Mouse (Mus musculus) midbrain, embryonic 15.5 days (tissue): ENCODE results near the gene Clip1. TPM values are rescaled to one million over a fixed set of nuclear protein-coding genes. Genes with fewer than 3 reads are reported as not detected.

ENCODE experiments used
- ATAC-seq: fragments of 200-750 bp; cut with Nextera tagmentation; replicated peaks from 2 replicates; pipeline ENCODE4 v1.8.0; 2017; ENCODE audit warnings: moderate TSS enrichment
- H3K27ac ChIP-seq: fragments of 300-500 bp; sonication (generic); 2 replicates; pipeline ENCODE4 v1.5.1; 2015; ENCODE audit warnings: mild to moderate bottlenecking, inconsistent platforms
- H3K27me3 ChIP-seq: fragments of 300-500 bp; sonication (generic); replicated peaks from 2 replicates; pipeline ENCODE4 v1.6.1; 2015; ENCODE audit warnings: inconsistent platforms
- H3K36me3 ChIP-seq: fragments of 300-500 bp; sonication (generic); replicated peaks from 2 replicates; pipeline ENCODE4 v1.6.1; 2015; ENCODE audit warnings: inconsistent platforms
- H3K4me1 ChIP-seq: fragments of 300-500 bp; sonication (generic); 2 replicates; pipeline ENCODE4 v1.6.1; 2015; ENCODE audit warnings: inconsistent platforms
- H3K4me2 ChIP-seq: fragments of 300-500 bp; sonication (generic); 2 replicates; pipeline ENCODE4 v1.6.1; 2015; ENCODE audit warnings: inconsistent platforms, mild to moderate bottlenecking, moderate library complexity
- H3K4me3 ChIP-seq: fragments of 300-500 bp; sonication (generic); 2 replicates; pipeline ENCODE4 v1.5.1; 2015; ENCODE audit warnings: mild to moderate bottlenecking, inconsistent platforms
- H3K9ac ChIP-seq: fragments of 300-500 bp; sonication (generic); 2 replicates; pipeline ENCODE4 v1.6.1; 2015; ENCODE audit warnings: mild to moderate bottlenecking, inconsistent platforms
- H3K9me3 ChIP-seq: fragments of 300-500 bp; sonication (generic); 2 replicates; pipeline ENCODE4 v1.6.1; 2016; ENCODE audit warnings: inconsistent platforms
- WGBS: fragments of 180-500 bp; shearing (Covaris S2); methylation state at CpG from one replicate; pipeline ENCODE4 v1.1.7; 2015; ENCODE audit warnings: mixed read lengths; 5-methylcytosine and 5-hydroxymethylcytosine counted together
- polyA plus RNA-seq: library from polyadenylated mRNA; unstranded; fragments of >200 nt; fragmentation: Nextera tagmentation; extraction: Ambion mirVana; gene quantifications from 2 replicates; pipeline ENCODE4 v1.2.1, GENCODE M21; 2015

The Clip1 gene
- polyA plus RNA-seq, 1 experiment from 2014 or later = 91.5 TPM

DNA sequence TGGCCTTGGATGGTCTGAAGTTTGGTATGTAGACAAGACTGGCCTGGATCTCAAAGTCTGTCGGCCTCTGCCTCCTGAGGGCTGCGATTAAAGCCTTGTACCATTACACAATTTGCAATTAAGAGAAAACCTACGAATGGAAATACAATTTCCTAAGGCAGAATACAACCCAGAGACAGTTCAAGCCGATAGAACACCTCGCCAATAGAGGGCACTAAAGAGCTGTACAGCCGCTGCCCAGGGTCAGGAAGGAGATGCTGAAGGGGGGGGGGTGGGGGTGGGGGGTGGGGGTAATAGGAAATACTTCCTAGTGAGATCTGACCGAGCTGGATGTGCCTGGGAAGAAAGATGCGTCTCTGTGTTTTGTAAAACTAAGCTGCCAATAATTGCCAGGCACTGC is 57.8 kb downstream of the Clip1 start:
- Histone ChIP-seq H3K9me3 (no peaks in the 10 kb centered on the region), H3K4me2 (no peak overlapping the region), H3K36me3 (peaks cover 42% of the 10 kb centered on the region), H3K27ac (no peak overlapping the region), H3K4me1 (no peaks in the 10 kb centered on the region), H3K27me3 (no peaks in the 10 kb centered on the region), H3K9ac (no peak overlapping the region), H3K4me3 (no peak overlapping the region)
- 30% methylated on average over 8 of the region's 8 CpGs for WGBS
- no peak for ATAC-seq

GRCm38 (mm10) chr5:123622421-123622820 is 62.0 kb downstream of the Clip1 start:
- H3K4me2 ChIP-seq = no peak overlapping the region
- H3K9me3 ChIP-seq = no peaks in the 10 kb centered on the region
- H3K27ac ChIP-seq = no peak overlapping the region
- no peak overlapping the region for H3K9ac ChIP-seq
- peaks cover 41% of the 10 kb centered on the region for H3K36me3 ChIP-seq
- ATAC-seq = no peak
- 54% methylated on average over 13 of the region's 13 CpGs for WGBS
- no peaks in the 10 kb centered on the region for H3K4me1 ChIP-seq
- H3K27me3 ChIP-seq = no peaks in the 10 kb centered on the region
- H3K4me3 ChIP-seq = no peak overlapping the region

DNA sequence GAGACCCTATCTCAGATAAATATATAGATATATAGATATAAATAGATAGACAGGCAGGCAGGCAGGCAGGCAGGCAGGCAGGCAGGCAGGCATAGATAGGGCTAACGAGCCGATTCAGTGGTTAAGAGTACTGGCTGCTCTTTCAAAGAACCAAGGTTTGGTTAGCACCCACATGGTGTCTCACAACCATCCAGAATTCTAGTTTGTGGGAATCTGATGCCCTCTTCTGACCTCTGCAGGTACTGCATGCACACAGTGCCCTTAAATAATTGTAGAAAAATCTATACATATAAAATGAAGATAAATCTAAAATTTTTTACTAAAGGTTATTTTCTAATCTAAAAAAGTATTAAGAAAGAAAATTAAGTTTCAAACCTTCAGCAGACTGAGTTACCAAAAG is 65.9 kb downstream of the Clip1 start:
- ATAC-seq = no peak
- Histone ChIP-seq H3K4me1 (no peaks in the 10 kb centered on the region), H3K4me2 (no peak overlapping the region), H3K9me3 (no peaks in the 10 kb centered on the region), H3K36me3 (peaks cover 70% of the 10 kb centered on the region), H3K27ac (no peak overlapping the region), H3K4me3 (no peak overlapping the region), H3K27me3 (no peaks in the 10 kb centered on the region), H3K9ac (no peak overlapping the region)
- WGBS = 69% methylated on average over 2 of the region's 2 CpGs

DNA sequence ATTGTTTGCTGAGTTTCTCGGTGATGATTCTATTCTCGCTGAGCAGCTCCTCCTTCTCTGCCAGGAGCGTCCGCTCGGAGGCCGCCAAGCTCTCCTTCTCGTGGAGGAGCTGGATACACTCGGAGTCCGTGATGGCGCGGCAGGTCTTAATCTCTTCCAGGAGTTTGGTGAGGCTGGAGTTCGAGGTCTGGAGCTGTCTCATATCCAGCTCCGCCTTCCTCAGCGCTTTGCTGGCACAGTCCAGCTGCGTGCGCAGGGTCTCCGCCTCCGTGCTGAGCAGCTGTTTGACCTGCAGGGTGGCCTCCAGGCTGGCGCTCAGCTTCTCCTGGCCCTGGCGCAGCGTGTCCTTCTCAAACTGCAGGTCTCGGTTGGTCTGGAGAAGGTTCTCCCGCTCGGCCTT is 70.2 kb downstream of the Clip1 start:
- H3K27ac ChIP-seq = no peak overlapping the region
- H3K36me3 ChIP-seq = peaks cover 58% of the 10 kb centered on the region
- WGBS = 94% methylated on average over 24 of the region's 24 CpGs
- no peaks in the 10 kb centered on the region for H3K4me1 ChIP-seq
- no peaks in the 10 kb centered on the region for H3K27me3 ChIP-seq
- H3K9me3 ChIP-seq = no peaks in the 10 kb centered on the region
- no peak overlapping the region for H3K9ac ChIP-seq
- no peak for ATAC-seq
- H3K4me3 ChIP-seq = no peak overlapping the region
- H3K4me2 ChIP-seq = no peak overlapping the region

GRCm38 (mm10) chr5:123609843-123610242 is 74.6 kb downstream of the Clip1 start:
- Histone ChIP-seq H3K27ac (no peak overlapping the region), H3K4me1 (no peaks in the 10 kb centered on the region), H3K9me3 (no peaks in the 10 kb centered on the region), H3K4me2 (no peak overlapping the region), H3K9ac (no peak overlapping the region), H3K4me3 (no peak overlapping the region), H3K36me3 (peaks cover 51% of the 10 kb centered on the region), H3K27me3 (no peaks in the 10 kb centered on the region)
- no peak for ATAC-seq
- WGBS = 25% methylated on average over 4 of the region's 4 CpGs

- Histone ChIP-seq H3K4me1 (no peaks in the 10 kb centered on the region), H3K4me2 (no peak overlapping the region), H3K9ac (no peak overlapping the region), H3K27ac (no peak overlapping the region), H3K27me3 (no peaks in the 10 kb centered on the region), H3K9me3 (no peaks in the 10 kb centered on the region), H3K4me3 (no peak overlapping the region), H3K36me3 (peaks cover 48% of the 10 kb centered on the region)
- WGBS = 95% methylated on average over 7 of the region's 7 CpGs
- no peak for ATAC-seq
Measured at GRCm38 (mm10) chr5:123609416-123609815, 75.0 kb downstream of the Clip1 start.

DNA sequence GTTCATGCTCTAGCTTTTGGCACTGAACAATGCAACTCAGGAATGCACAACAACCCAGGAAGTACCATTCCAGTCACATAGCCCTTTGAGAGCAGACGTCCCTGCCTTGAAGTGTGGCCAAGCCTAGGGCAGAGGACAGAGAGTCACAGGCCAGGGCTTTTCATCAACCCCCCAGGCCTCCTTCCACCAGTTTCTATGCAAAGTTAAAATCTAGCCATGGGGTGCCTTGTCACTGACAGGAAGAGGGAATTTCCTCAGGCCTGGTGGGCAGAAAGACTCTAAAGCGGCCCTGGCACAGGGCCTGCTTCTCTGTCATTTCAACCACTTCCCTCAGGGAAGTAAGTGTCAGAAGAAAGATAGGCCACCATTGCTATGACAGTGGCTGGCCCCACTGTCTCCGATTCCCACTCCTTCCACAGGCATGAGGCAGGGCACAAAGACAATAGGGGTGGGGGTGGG is 77.2 kb downstream of the Clip1 start:
- H3K36me3 ChIP-seq = peaks cover 35% of the 10 kb centered on the region
- 71% methylated on average over 3 of the region's 3 CpGs for WGBS
- ATAC-seq = no peak

DNA sequence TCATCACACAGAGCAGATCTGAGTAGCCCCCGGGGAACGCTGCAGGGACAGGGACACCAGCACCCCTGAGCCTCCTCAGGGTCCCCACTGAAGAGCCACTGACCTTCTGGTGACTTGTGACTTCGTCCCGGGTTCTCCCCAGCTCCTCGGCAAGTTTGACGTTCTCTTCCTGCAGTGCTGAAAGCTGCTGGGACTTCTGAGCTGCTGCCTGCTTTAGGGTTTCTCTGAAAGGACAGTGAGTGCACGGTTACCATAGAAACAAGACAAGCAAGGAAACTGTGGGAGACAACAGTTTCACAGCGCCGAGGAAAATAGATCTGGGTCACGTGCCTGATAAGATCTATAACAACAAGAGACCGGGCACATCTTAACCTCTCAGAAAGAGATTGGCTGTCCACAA is 80.9 kb downstream of the Clip1 start:
- ATAC-seq = peak; percentile 71; the same call in 1 of the 2 replicates
- Histone ChIP-seq H3K36me3 (peaks cover 31% of the 10 kb centered on the region), H3K4me2 (peak overlapping the region; percentile 32; the same call in 1 of the 2 replicates), H3K4me1 (peaks cover 6% of the 10 kb centered on the region), H3K9ac (0 out of 2 replicates have a peak overlapping the region, but pooled peaks have one; percentile 22), H3K27ac (peak overlapping the region; percentile 63), H3K4me3 (no peak overlapping the region), H3K27me3 (no peaks in the 10 kb centered on the region), H3K9me3 (no peaks in the 10 kb centered on the region)
- 37% methylated on average over 11 of the region's 11 CpGs for WGBS

More for the DNA sequence above, 77.2 kb downstream of the Clip1 start:
- H3K4me1 ChIP-seq = peaks cover 6% of the 10 kb centered on the region
- H3K27me3 ChIP-seq = no peaks in the 10 kb centered on the region
- H3K4me2 ChIP-seq = no peak overlapping the region
- H3K4me3 ChIP-seq = no peak overlapping the region
- peak overlapping the region; percentile 24; the same call in 1 of the 2 replicates for H3K27ac ChIP-seq
- no peaks in the 10 kb centered on the region for H3K9me3 ChIP-seq
- H3K9ac ChIP-seq = no peak overlapping the region

- Histone ChIP-seq H3K36me3 (peaks cover 29% of the 10 kb centered on the region), H3K4me1 (peaks cover 6% of the 10 kb centered on the region), H3K9ac (no peak overlapping the region), H3K4me3 (no peak overlapping the region), H3K4me2 (no peak overlapping the region), H3K27me3 (no peaks in the 10 kb centered on the region), H3K27ac (no peak overlapping the region), H3K9me3 (no peaks in the 10 kb centered on the region)
- ATAC-seq = no peak
- WGBS = 96% methylated on average over 6 of the region's 6 CpGs
Measured at GRCm38 (mm10) chr5:123602174-123602573, 82.2 kb downstream of the Clip1 start.

GRCm38 (mm10) chr5:123599319-123599718 is 85.1 kb downstream of the Clip1 start:
- Histone ChIP-seq H3K4me3 (no peak overlapping the region), H3K27me3 (no peaks in the 10 kb centered on the region), H3K36me3 (peaks cover 24% of the 10 kb centered on the region), H3K4me1 (peaks cover 6% of the 10 kb centered on the region), H3K9ac (no peak overlapping the region), H3K9me3 (no peaks in the 10 kb centered on the region), H3K4me2 (no peak overlapping the region), H3K27ac (no peak overlapping the region)
- WGBS = 51% methylated on average over 6 of the region's 6 CpGs
- ATAC-seq = no peak

DNA sequence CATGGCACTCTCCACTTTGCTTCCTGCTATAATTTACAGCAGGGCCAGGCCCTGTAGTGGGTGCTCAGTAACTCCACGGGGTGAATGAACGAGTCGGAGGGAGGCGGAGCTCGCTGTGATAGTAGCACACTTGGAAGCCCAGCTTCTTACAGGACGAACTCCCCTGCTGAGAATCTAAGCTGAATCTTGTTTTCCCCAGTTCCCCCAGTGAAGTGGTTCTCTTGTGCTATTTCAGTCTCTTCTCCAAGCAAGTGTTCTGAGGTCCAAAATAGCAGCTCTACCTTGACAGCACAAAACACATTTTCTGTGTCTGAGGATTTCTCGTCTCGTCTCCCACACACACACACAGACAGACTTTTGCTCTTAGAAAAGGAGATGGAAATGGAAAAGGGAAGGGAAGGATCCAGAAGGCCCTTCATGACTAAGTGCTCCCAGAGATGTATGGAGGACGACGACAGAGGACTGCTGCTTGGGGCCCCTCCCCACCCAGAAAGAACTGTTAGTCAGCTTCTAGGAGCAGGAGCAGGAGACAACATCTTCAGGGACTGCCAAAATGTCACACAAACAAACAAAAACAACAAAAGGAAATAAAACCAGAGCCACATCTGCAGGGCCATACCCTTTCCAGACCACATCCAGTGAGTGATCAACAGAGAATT is 90.7 kb downstream of the Clip1 start:
- Histone ChIP-seq H3K4me2 (no peak overlapping the region), H3K4me1 (no peaks in the 10 kb centered on the region), H3K27me3 (no peaks in the 10 kb centered on the region), H3K36me3 (peaks cover 27% of the 10 kb centered on the region), H3K27ac (no peak overlapping the region), H3K9me3 (no peaks in the 10 kb centered on the region), H3K4me3 (no peak overlapping the region), H3K9ac (no peak overlapping the region)
- no peak for ATAC-seq
- 82% methylated on average over 10 of the region's 10 CpGs for WGBS

DNA sequence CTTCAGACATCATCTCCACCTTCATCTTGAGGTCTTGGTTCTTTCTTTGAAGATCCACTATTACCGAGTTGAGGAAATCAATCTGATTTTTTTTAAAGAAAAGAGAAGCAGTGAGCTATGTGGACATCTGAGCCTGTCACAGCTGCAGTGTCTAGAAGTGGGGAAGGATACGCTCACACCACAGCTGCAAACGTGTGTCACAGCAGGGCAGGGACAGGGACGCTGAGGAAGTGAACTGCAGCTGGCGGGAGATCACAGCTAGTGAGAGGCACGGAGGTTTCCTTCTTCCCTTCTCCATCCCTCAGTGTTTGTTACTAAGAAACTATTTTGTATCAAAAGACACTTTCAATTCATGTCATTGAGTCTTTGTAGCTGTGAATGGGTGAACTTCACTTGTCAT is 104.4 kb downstream of the Clip1 start:
- Histone ChIP-seq H3K9me3 (no peaks in the 10 kb centered on the region), H3K36me3 (peaks cover 53% of the 10 kb centered on the region), H3K27me3 (no peaks in the 10 kb centered on the region), H3K4me3 (no peak overlapping the region), H3K9ac (no peak overlapping the region), H3K4me1 (no peaks in the 10 kb centered on the region), H3K4me2 (no peak overlapping the region), H3K27ac (no peak overlapping the region)
- no peak for ATAC-seq
- WGBS = 88% methylated on average over 6 of the region's 6 CpGs

DNA sequence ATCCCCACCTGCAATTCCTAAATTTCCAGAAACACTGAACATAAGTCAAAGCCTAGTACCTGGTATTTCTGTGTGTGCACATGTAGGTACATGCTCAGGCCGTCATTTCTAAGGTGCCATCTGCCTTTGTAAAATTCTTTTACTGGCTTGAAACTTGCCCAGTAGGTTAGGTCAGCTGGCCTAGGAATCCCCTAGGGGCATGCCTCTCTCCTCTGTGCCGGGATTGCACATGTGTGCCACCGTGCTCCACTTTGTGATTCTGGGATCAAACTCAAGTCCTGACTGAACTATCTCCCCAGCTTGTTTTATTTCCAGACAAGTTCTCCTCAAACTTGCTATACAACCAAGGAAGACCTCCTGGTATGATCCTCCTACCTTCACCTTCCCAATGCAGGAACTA is 107.7 kb downstream of the Clip1 start:
- Histone ChIP-seq H3K4me3 (no peak overlapping the region), H3K9me3 (no peaks in the 10 kb centered on the region), H3K27ac (no peak overlapping the region), H3K27me3 (no peaks in the 10 kb centered on the region), H3K4me1 (peaks cover 7% of the 10 kb centered on the region), H3K4me2 (no peak overlapping the region), H3K9ac (no peak overlapping the region), H3K36me3 (peaks cover 35% of the 10 kb centered on the region)
- ATAC-seq = no peak
- WGBS = 86% methylated on average over 3 of the region's 3 CpGs
